Mouse (Mus musculus): ENCODE results near the gene Hephl1. TPM values are rescaled to one million over a fixed set of nuclear protein-coding genes. Genes with fewer than 3 reads are reported as not detected.

Hephl1 gene
- not detected in 2 replicates for polyA plus RNA-seq (2021; fragmentation: Nextera tagmentation)
- long read RNA-seq, experiment 1 = 0 reads
- long read RNA-seq, experiment 2 = 0 reads

DNA sequence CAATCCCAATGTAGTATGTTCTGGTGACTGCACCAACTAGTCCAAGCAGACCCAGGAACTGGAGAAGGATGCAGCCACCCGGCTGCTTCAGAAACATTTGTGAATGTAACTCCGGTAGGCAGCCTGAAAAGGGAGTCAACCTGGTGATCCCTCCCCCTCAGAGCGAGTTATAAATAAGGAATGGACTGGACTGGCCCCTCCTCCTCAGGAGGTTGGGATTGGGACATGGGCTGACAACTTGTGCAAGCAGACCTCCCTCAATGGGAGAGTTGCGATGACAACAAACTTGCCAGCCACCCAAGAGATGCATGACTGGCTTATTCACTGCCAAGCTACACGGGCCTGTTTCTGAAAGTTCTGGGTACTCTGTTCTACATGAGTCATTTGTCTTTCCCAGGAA, at the start of gene Hephl1:
Gene Hephl1 (minus strand): TSS at position 101 of the 400 bp plus-strand sequence.

GRCm38 (mm10) chr9:15045084-15045669, 66.7 kb downstream of the Hephl1 start, which contains the start of gene Panx1:
Panx1 (minus strand) TSS chr9:15045478.

Other genes starting within 250 kb of the Hephl1 start
- gene Izumo1r, start 208.2 kb downstream of the Hephl1 start, polyA plus RNA-seq (2021; fragmentation: Nextera tagmentation) = not detected in 2 replicates
- gene Panx1, start 66.6 kb downstream of the Hephl1 start, polyA plus RNA-seq (2021; fragmentation: Nextera tagmentation) = 30.9 and 36.3 TPM in 2 replicates
- 7.7 and 10.2 TPM in 2 replicates for gene Vstm5, start 126.9 kb upstream of the Hephl1 start, polyA plus RNA-seq (2021; fragmentation: Nextera tagmentation)
- 19.4 and 19.8 TPM in 2 replicates for gene Med17, start 167.8 kb upstream of the Hephl1 start, polyA plus RNA-seq (2021; fragmentation: Nextera tagmentation)
- 15.1 and 17.5 TPM in 2 replicates for gene Taf1d, start 194.1 kb upstream of the Hephl1 start, polyA plus RNA-seq (2021; fragmentation: Nextera tagmentation)
- 3.2 and 3.5 TPM in 2 replicates for gene 4931406C07Rik, start 194.3 kb upstream of the Hephl1 start, polyA plus RNA-seq (2021; fragmentation: Nextera tagmentation)
- gene Cep295, start 245.7 kb upstream of the Hephl1 start, polyA plus RNA-seq (2021; fragmentation: Nextera tagmentation) = 2.3 and 2.6 TPM in 2 replicates

All from layer of hippocampus, adult 6 months (tissue).